Mouse (Mus musculus): Measurements from ENCODE around the gene Skp1a. TPM values are rescaled to one million over a fixed set of nuclear protein-coding genes. Genes with fewer than 3 reads are reported as not detected.

Skp1a gene
- total and polyA plus RNA-seq, 3 experiments: 169 to 371 (median 209) TPM

- no peak for TF ChIP-seq MYC (IDR thresholded peaks at IDR 0.05; ENCODE audit: low read depth, low read length)
- peak; percentile 22; the same call in 1 of the 2 replicates for TF ChIP-seq SIN3A (IDR thresholded peaks at IDR 0.05; ENCODE audit: low read length)
- TF ChIP-seq MAFK (IDR thresholded peaks at IDR 0.05; ENCODE audit: insufficient replicate concordance, low read length): peak; percentile 71
- no peak for TF ChIP-seq PAX5 (IDR thresholded peaks at IDR 0.05; ENCODE audit: low read length)
- peak; percentile 41; the same call in 1 of the 2 replicates for TF ChIP-seq BHLHE40 (IDR thresholded peaks at IDR 0.05; ENCODE audit: low read depth, low read length)
- TF ChIP-seq TCF12 (IDR thresholded peaks at IDR 0.05; ENCODE audit: low read depth, low read length): peak; percentile 39; the same call in 1 of the 2 replicates
- no peak for TF ChIP-seq JUND (conservative IDR thresholded peaks at IDR 0.05; ENCODE audit: low read depth, low read length)
- TF ChIP-seq POLR2A (IDR thresholded peaks at IDR 0.05; ENCODE audit: low read depth, low read length): no peak
- no peak for TF ChIP-seq ZKSCAN1 (IDR thresholded peaks at IDR 0.05; ENCODE audit: borderline replicate concordance, low read depth, low read length)
- peak; percentile 84 for TF ChIP-seq ETS1 (conservative IDR thresholded peaks at IDR 0.05; ENCODE audit: low read depth, low read length)
Measured at GRCm38 (mm10) chr11:52265616-52266307, 34.0 kb downstream of the Skp1a start (continued).

GRCm38 (mm10) chr11:52267271-52267670 lies 35.5 kb downstream of the Skp1a start:
- Histone ChIP-seq H3K4me1 (ENCODE audit: control insufficient read depth in 1 of 2, insufficient read depth in 2 of 2) (peaks cover 30 to 81% of the 10 kb centered on the region in 2 experiments), H3K4me2 (ENCODE audit: insufficient read depth, low read depth, poor library complexity, severe bottlenecking) (no peak overlapping the region), H3K79me2 (replicated peaks; ENCODE audit: control insufficient read depth, extremely low read depth, insufficient read depth, poor library complexity, severe bottlenecking) (no peaks in the 10 kb centered on the region), H3K4me3 (replicated peaks in 1 of 3; ENCODE audit: low read depth in 2 of 3, low read length in 2 of 3, poor library complexity in 1 of 3) (no peak overlapping the region), H3K27ac (ENCODE audit: insufficient read depth, low read depth) (no peak overlapping the region), H3K27me3 (replicated peaks) (peaks cover 1% of the 10 kb centered on the region), H3K9me3 (replicated peaks; ENCODE audit: low read length) (no peaks in the 10 kb centered on the region), H3K9ac (ENCODE audit: insufficient read depth, low read depth) (no peak overlapping the region), H3K36me3 (replicated peaks in 1 of 2; ENCODE audit: control insufficient read depth in 1 of 2, insufficient read depth in 1 of 2, low read length in 1 of 2) (peaks cover 0 to 2% of the 10 kb centered on the region in 2 experiments)
- no peak for TF ChIP-seq MAFK (IDR thresholded peaks at IDR 0.05; ENCODE audit: insufficient replicate concordance, low read length)
- no peak for TF ChIP-seq ELF1 (IDR thresholded peaks at IDR 0.05; ENCODE audit: low read depth, low read length)
- no peak for TF ChIP-seq MAZ (IDR thresholded peaks at IDR 0.05; ENCODE audit: low read depth, low read length)
- TF ChIP-seq MYC (IDR thresholded peaks at IDR 0.05; ENCODE audit: low read depth, low read length): no peak
- in situ Hi-C loops (cut with MboI; ENCODE audit: low pct_ligation_motif_present, low pct_unique_long_range_greater_than_20kb, low sequenced_read_pairs): no loop called here
- DNase-seq (ENCODE audit: extremely low read depth): no peak
- dilution Hi-C loops (cut with MboI; ENCODE audit: extremely low pct_ligation_motif_present, extremely low pct_unique_long_range_greater_than_20kb, low sequenced_read_pairs): no loop called here

- Histone ChIP-seq H3K9ac (ENCODE audit: insufficient read depth, low read depth) (no peak overlapping the region), H3K36me3 (replicated peaks in 1 of 2; ENCODE audit: control insufficient read depth in 1 of 2, insufficient read depth in 1 of 2, low read length in 1 of 2) (no peaks in the 10 kb centered on the region), H3K4me1 (ENCODE audit: control insufficient read depth in 1 of 2, insufficient read depth in 2 of 2) (peaks cover 38 to 81% of the 10 kb centered on the region in 2 experiments), H3K27ac (ENCODE audit: insufficient read depth, low read depth) (no peak overlapping the region), H3K4me3 (replicated peaks in 1 of 3; ENCODE audit: low read depth in 2 of 3, low read length in 2 of 3, poor library complexity in 1 of 3) (no peak overlapping the region), H3K4me2 (ENCODE audit: insufficient read depth, low read depth, poor library complexity, severe bottlenecking) (peak overlapping the region; percentile 10; the same call in 1 of the 2 replicates), H3K79me2 (replicated peaks; ENCODE audit: control insufficient read depth, extremely low read depth, insufficient read depth, poor library complexity, severe bottlenecking) (no peaks in the 10 kb centered on the region), H3K9me3 (replicated peaks; ENCODE audit: low read length) (no peaks in the 10 kb centered on the region), H3K27me3 (replicated peaks) (peaks cover 1% of the 10 kb centered on the region)
- no peak for TF ChIP-seq SIN3A (IDR thresholded peaks at IDR 0.05; ENCODE audit: low read length)
- TF ChIP-seq PAX5 (IDR thresholded peaks at IDR 0.05; ENCODE audit: low read length): no peak
- no peak for TF ChIP-seq ZMIZ1 (IDR thresholded peaks at IDR 0.05; ENCODE audit: low read depth, low read length)
- no peak for TF ChIP-seq CHD1 (IDR thresholded peaks at IDR 0.05; ENCODE audit: low read depth, low read length)
- peak; percentile 47 for TF ChIP-seq ETS1 (conservative IDR thresholded peaks at IDR 0.05; ENCODE audit: low read depth, low read length)
- TF ChIP-seq USF1 (IDR thresholded peaks at IDR 0.05; ENCODE audit: low read depth, low read length): no peak
- TF ChIP-seq ELF1 (IDR thresholded peaks at IDR 0.05; ENCODE audit: low read depth, low read length): peak; percentile 29; the same call in 1 of the 2 replicates
- no peak for TF ChIP-seq E2F4 (IDR thresholded peaks at IDR 0.05; ENCODE audit: insufficient replicate concordance, low read depth, low read length)
- TF ChIP-seq TCF12 (IDR thresholded peaks at IDR 0.05; ENCODE audit: low read depth, low read length): peak; percentile 15; the same call in 1 of the 2 replicates
- dilution Hi-C loops (cut with MboI; ENCODE audit: extremely low pct_ligation_motif_present, extremely low pct_unique_long_range_greater_than_20kb, low sequenced_read_pairs): no loop called here
- DNase-seq (ENCODE audit: extremely low read depth): no peak
- in situ Hi-C loops (cut with MboI; ENCODE audit: low pct_ligation_motif_present, low pct_unique_long_range_greater_than_20kb, low sequenced_read_pairs): no loop called here
Measured at GRCm38 (mm10) chr11:52268104-52268835, 36.5 kb downstream of the Skp1a start.
